Mouse (Mus musculus) myocyte (in vitro differentiated cells): ENCODE data around the gene Usp32.

ENCODE experiments used
- CEBPB ChIP-seq: IDR thresholded peaks from 2 replicates; pipeline ENCODE4 v1.6.1; 2011; ENCODE audit warnings: mild to moderate bottlenecking, moderate library complexity; ENCODE audit not compliant: poor library complexity, insufficient read depth, severe bottlenecking
- E2F4 ChIP-seq: IDR thresholded peaks from one replicate; pipeline ENCODE4 v1.6.1; 2011; ENCODE audit warnings: mild to moderate bottlenecking, control low read depth, moderate library complexity; ENCODE audit not compliant: insufficient read depth
- MAX ChIP-seq: IDR thresholded peaks from one replicate; pipeline ENCODE4 v1.6.1; 2011; ENCODE audit warnings: low read depth, mild to moderate bottlenecking, control low read depth
- MYOD1 ChIP-seq, 3 experiments: IDR thresholded peaks; one replicate each; pipeline ENCODE4 v1.6.1; 2011; ENCODE audit warnings: control low read depth in 2 of 3, low read depth in 2 of 3, mild to moderate bottlenecking in 2 of 3, moderate library complexity in 1 of 3; ENCODE audit not compliant: insufficient read length in 2 of 3, control insufficient read depth in 1 of 3
- MYOG ChIP-seq, 3 experiments: IDR thresholded peaks; one replicate each; pipeline ENCODE4 v1.6.1; 2011; ENCODE audit warnings: control low read depth in 2 of 3, low read depth in 2 of 3, mild to moderate bottlenecking in 2 of 3; ENCODE audit not compliant: insufficient read length in 2 of 3, control insufficient read depth in 1 of 3, insufficient read depth in 1 of 3
- POLR2A ChIP-seq: IDR thresholded peaks from one replicate; pipeline ENCODE4 v1.6.1; 2011; ENCODE audit warnings: low read depth, mild to moderate bottlenecking, control low read depth, moderate library complexity; ENCODE audit not compliant: insufficient read length
- POLR2AphosphoS2 ChIP-seq: IDR thresholded peaks from one replicate; pipeline ENCODE4 v1.6.1; 2011; ENCODE audit warnings: low read depth, control low read depth; ENCODE audit not compliant: insufficient read length
- REST ChIP-seq: IDR thresholded peaks from one replicate; pipeline ENCODE4 v1.6.1; 2011; ENCODE audit warnings: mild to moderate bottlenecking, control low read depth, moderate library complexity; ENCODE audit not compliant: insufficient read depth, insufficient read length
- SRF ChIP-seq: IDR thresholded peaks from one replicate; pipeline ENCODE4 v1.6.1; 2011; ENCODE audit warnings: low read depth; ENCODE audit not compliant: control insufficient read depth, insufficient read length
- TCF12 ChIP-seq: IDR thresholded peaks from one replicate; pipeline ENCODE4 v1.6.1; 2011; ENCODE audit warnings: mild to moderate bottlenecking, control low read depth; ENCODE audit not compliant: poor library complexity, insufficient read depth, severe bottlenecking
- TCF3 ChIP-seq: IDR thresholded peaks from one replicate; pipeline ENCODE4 v1.6.1; 2011; ENCODE audit warnings: low read depth, control low read depth; ENCODE audit not compliant: insufficient read length
- USF1 ChIP-seq: IDR thresholded peaks from one replicate; pipeline ENCODE4 v1.6.1; 2011; ENCODE audit warnings: low read depth, mild to moderate bottlenecking, control low read depth, moderate library complexity

DNA sequence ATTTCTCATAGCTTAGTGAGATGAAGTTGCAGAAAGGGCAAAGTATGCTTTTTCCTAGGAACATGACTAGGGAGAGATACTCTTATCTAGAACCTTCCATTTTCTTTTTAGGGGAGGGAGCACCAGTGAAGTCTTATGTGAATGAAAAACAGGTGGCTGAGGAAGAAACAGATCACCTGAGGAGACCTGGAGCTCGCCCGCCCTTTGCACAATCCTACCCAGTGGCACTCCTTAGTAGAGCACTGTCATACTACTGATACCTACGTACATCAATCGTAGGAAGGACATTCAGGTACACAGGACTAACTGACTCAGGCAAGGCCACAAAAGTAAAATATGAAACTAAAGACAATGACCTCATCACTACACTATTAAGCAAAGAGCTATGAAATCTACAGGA, 81.4 kb downstream of the Usp32 start:
- TF ChIP-seq POLR2A (no peak), TCF12 (no peak), E2F4 (no peak), POLR2AphosphoS2 (no peak), CEBPB (no peak), USF1 (no peak), MAX (no peak), MYOD1 (IDR thresholded peaks at IDR 0.05; ENCODE audit: control insufficient read depth in 1 of 3, insufficient read length in 2 of 3, low read depth in 2 of 3) (no peak), MYOG (IDR thresholded peaks at IDR 0.05; ENCODE audit: control insufficient read depth in 1 of 3, insufficient read depth in 1 of 3, insufficient read length in 2 of 3, low read depth in 2 of 3) (no peak), SRF (no peak), REST (no peak), TCF3 (no peak)
